Mouse (Mus musculus) lung, postnatal 0 days (tissue): ENCODE data around the gene Smim24. TPM values are rescaled to one million over a fixed set of nuclear protein-coding genes. Genes with fewer than 3 reads are reported as not detected.
A peak's percentile ranks its signal among the peaks of the same experiment; 100 is the strongest.

Experiments used
- ATAC-seq: fragments of 200-750 bp; cut with Nextera tagmentation; 2 replicates; pipeline ENCODE4 v1.8.0; 2017; ENCODE audit warnings: moderate library complexity
- DNase-seq: peaks from one replicate; pipeline ENCODE4 v3.0.0-alpha.2; 2016; ENCODE audit warnings: low spot score
- H3K27ac ChIP-seq: fragments of 300-500 bp; sonication (generic); 2 replicates; pipeline ENCODE4 v1.5.1; 2014; ENCODE audit warnings: antibody characterized with exemption, mild to moderate bottlenecking, low read length, mixed read lengths
- H3K27me3 ChIP-seq: fragments of 300-500 bp; sonication (generic); replicated peaks from 2 replicates; pipeline ENCODE4 v1.6.1; 2014; ENCODE audit warnings: low read length, mixed read lengths; ENCODE audit not compliant: insufficient read depth
- H3K36me3 ChIP-seq: fragments of 300-500 bp; sonication (generic); 2 replicates; pipeline ENCODE4 v1.6.1; 2014; ENCODE audit warnings: low read length, mixed read lengths; ENCODE audit not compliant: insufficient read depth
- H3K4me1 ChIP-seq: fragments of 300-500 bp; sonication (generic); 2 replicates; pipeline ENCODE4 v1.6.1; 2014; ENCODE audit warnings: antibody characterized with exemption, low read depth, low read length, mixed read lengths; ENCODE audit not compliant: insufficient read depth
- H3K4me2 ChIP-seq: fragments of 300-500 bp; sonication (generic); replicated peaks from 2 replicates; pipeline ENCODE4 v1.6.1; 2014; ENCODE audit warnings: low read depth, mild to moderate bottlenecking, low read length, moderate library complexity, mixed read lengths
- H3K4me3 ChIP-seq: fragments of 300-500 bp; sonication (generic); 2 replicates; pipeline ENCODE4 v1.5.1; 2014; ENCODE audit warnings: low read depth, low read length
- H3K9ac ChIP-seq: fragments of 300-500 bp; sonication (generic); replicated peaks from 2 replicates; pipeline ENCODE4 v1.6.1; 2014; ENCODE audit warnings: low read depth, mild to moderate bottlenecking
- H3K9me3 ChIP-seq: fragments of 300-500 bp; sonication (generic); 2 replicates; pipeline ENCODE4 v1.6.1; 2016; ENCODE audit warnings: low read length, mixed read lengths
- CTCF ChIP-seq: IDR thresholded peaks from 2 replicates; pipeline ENCODE4 v1.5.1; 2016; ENCODE audit warnings: antibody characterized with exemption, mild to moderate bottlenecking
- EP300 ChIP-seq: IDR thresholded peaks from 2 replicates; pipeline ENCODE4 v1.6.1; 2016; ENCODE audit warnings: antibody characterized with exemption, mild to moderate bottlenecking, control low read depth
- WGBS: fragments of 180-500 bp; shearing (Covaris S2); extraction: QIAGEN DNeasy Blood & Tissue Kit; methylation state at CpG from one replicate; pipeline ENCODE4 v1.1.7; 2014; 5-methylcytosine and 5-hydroxymethylcytosine counted together
- polyA plus RNA-seq: library from polyadenylated mRNA; unstranded; fragments of >200 nt; fragmentation: Nextera tagmentation; extraction: Ambion mirVana; gene quantifications from 2 replicates; pipeline ENCODE4 v1.2.1, GENCODE M21; 2015

Smim24 gene
- polyA plus RNA-seq, 1 experiment from 2014 or later: 3.1 TPM

DNA sequence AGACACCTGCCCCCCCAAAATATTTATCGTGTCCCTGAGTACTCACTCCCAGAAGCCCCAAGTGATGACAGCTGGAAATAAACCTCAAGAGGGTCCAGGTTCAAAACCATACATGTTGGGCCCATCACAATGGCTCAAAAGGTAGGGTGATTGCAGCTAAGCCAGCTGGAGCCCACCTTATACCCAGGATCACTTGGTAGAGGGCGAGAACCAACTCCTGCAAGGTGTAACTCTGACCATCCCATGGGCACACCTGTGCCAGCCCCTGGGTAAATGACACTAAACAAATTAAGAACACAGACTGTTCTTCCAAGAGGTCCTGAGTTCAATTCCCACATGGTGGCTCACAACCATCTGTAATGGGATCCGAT, 13.7 kb upstream of the Smim24 start:
- peak overlapping the region; percentile 58 for H3K4me2 ChIP-seq
- no peak overlapping the region for H3K9ac ChIP-seq
- H3K9me3 ChIP-seq: no peaks in the 10 kb centered on the region
- no peak overlapping the region for H3K27ac ChIP-seq
- TF ChIP-seq EP300: no peak
- peak; percentile 13; the same call in 1 of the 2 replicates for TF ChIP-seq CTCF
- ATAC-seq (no peak), DNase-seq (no peak)
- 62% methylated on average over 3 of the region's 3 CpGs for WGBS
- no peaks in the 10 kb centered on the region for H3K27me3 ChIP-seq
- H3K4me1 ChIP-seq: peaks cover 15% of the 10 kb centered on the region; the same call in 1 of the 2 replicates
- H3K36me3 ChIP-seq: no peaks in the 10 kb centered on the region
- peak overlapping the region; percentile 46; the same call in 1 of the 2 replicates for H3K4me3 ChIP-seq

DNA sequence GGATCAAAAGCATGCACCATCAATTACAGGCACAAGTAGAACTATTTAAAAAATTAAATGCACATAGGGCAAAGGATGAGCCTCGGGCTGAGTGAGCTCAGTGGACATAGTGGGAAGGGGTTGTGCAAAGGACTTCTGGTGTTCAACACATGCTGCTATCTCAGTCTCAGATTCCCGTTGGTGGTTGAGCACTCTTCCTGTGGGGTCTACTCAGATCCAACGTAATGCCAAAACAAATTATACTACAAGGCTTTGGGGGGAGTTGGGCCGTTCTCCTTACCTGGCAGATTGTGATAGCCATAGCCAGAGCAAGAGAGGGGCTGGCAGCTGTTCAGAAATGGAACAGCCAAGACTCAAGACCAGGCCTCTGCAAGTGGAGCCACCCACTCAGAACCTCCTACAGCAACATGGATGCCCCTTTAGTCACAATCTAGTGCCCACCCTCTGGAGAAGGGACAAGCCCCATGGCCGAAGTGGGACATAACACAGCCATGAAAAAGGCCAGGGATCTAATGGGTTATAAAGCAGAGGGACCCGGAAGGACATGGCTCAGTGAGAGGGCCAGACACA, 13.0 kb upstream of the Smim24 start:
- Histone ChIP-seq H3K27ac (no peak overlapping the region), H3K9ac (no peak overlapping the region), H3K27me3 (no peaks in the 10 kb centered on the region), H3K4me1 (peaks cover 17% of the 10 kb centered on the region; the same call in 1 of the 2 replicates), H3K9me3 (no peaks in the 10 kb centered on the region), H3K36me3 (no peaks in the 10 kb centered on the region), H3K4me2 (no peak overlapping the region), H3K4me3 (no peak overlapping the region)
- DNase-seq (no peak), ATAC-seq (no peak)
- WGBS: 86% methylated on average over 6 of the region's 6 CpGs
- TF ChIP-seq CTCF (no peak), EP300 (no peak)

DNA sequence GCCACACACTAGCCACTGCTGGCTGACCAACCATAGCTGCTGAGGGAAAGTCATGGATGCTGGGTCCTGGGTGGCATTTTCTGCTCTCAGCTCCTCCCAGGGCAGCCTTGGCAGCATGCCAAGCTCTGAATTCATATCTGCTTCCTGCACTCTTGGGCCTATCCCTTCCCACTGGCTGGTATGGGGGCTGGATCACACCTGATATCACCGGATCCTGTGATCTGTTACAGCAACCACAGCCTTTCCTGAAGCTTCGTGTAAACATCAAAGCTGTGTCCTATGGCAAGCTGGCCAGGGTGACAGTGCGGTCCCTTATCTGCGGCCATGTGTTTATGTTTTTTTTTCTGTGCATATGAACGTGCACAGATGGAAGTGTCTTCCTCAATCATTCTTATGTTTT, 10.8 kb upstream of the Smim24 start:
- Histone ChIP-seq H3K9me3 (no peaks in the 10 kb centered on the region), H3K4me3 (no peak overlapping the region), H3K36me3 (no peaks in the 10 kb centered on the region; the same call in none of the 2 replicates), H3K9ac (no peak overlapping the region), H3K27ac (0 out of 2 replicates have a peak overlapping the region, but pooled peaks have one; percentile 14), H3K4me1 (peaks cover 15% of the 10 kb centered on the region; the same call in 1 of the 2 replicates), H3K27me3 (no peaks in the 10 kb centered on the region), H3K4me2 (no peak overlapping the region)
- no peak for TF ChIP-seq CTCF
- peak; percentile 95 for TF ChIP-seq EP300
- DNase-seq (peak; percentile 63), ATAC-seq (peak; percentile 2)
- WGBS: 32% methylated on average over 5 of the region's 5 CpGs

DNA sequence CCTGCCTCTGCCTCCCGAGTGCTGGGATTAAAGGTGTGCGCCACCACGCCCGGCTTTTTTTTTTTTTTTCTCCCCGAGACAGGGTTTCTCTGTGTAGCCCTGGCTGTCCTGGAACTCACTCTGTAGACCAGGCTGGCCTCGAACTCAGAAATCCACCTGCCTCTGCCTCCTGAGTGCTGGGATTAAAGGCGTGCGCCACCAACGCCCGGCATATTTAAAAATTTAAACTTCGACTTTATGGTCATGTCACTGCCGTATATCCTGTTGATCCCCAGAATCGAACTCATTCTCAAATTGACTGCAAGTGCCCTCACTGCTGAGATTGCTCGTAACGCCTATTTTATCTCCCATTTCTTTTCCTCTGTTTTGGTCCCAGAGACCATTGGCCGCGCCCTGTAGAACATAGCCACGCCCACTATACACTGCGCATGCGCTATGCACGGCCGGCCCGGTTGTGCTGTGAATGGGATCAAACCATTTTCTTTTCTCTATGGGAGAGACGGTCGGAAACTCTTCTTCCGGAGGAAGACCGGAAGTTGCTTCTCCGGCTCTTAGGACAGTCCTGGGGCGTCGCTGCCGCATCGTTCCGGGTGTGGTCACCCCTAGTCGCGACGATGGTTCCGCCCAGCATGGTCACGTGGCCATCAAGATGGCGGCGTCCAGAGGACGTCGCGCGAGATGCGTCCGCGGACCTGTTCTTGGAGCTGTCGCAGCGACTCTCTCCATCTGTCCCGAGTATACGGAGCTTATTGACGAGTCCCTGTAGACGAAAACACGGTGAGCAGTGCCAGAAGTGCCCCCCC, 8.8 kb upstream of the Smim24 start, which contains the start of the genes Dohh and Gm48551:
Gene Dohh, plus strand, starts transcription at position 627 of the 803 bp plus-strand sequence.
Gene Gm48551, plus strand, starts transcription at position 665 of the 803 bp plus-strand sequence.
- Histone ChIP-seq H3K27ac (peak within 1 kb of the TSS; percentile 89), H3K9me3 (no peaks in the 10 kb centered on the region), H3K4me3 (peak within 1 kb of the TSS; percentile 77), H3K36me3 (no peaks in the 10 kb centered on the region; the same call in none of the 2 replicates), H3K27me3 (no peaks in the 10 kb centered on the region), H3K4me2 (peak within 1 kb of the TSS; percentile 89), H3K9ac (peak within 1 kb of the TSS; percentile 88), H3K4me1 (peaks cover 8% of the 10 kb centered on the region; the same call in 1 of the 2 replicates)
- peak; percentile 86 for TF ChIP-seq EP300
- TF ChIP-seq CTCF: peak; percentile 18; the same call in 1 of the 2 replicates
- ATAC-seq (peak; percentile 95), DNase-seq (peak; percentile 99)
- WGBS: 4% methylated on average over 50 of the region's 54 CpGs

DNA sequence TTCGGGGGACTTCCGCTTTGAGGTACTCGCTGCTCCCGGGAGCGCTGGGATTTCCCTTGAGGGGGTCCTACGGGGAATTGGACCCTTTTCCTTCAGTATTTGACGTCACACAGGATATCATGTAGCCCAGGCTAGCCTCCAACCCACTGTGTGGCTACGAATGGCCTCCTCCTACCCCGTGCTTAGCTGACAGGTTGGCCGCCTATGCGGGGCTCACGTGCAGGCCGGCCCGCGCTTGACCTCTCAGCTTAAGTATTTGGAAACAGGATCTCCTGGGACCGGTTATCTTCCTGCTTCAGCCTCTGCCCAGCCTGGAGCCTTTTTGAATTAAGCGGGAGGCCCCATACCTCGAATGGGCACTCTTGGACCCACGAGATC, 8.3 kb upstream of the Smim24 start:
- Histone ChIP-seq H3K36me3 (no peaks in the 10 kb centered on the region; the same call in none of the 2 replicates), H3K4me2 (peak overlapping the region; percentile 89), H3K9ac (peak overlapping the region; percentile 88), H3K4me1 (peaks cover 11% of the 10 kb centered on the region; the same call in 1 of the 2 replicates), H3K4me3 (peak overlapping the region; percentile 77), H3K27ac (peak overlapping the region; percentile 89), H3K27me3 (no peaks in the 10 kb centered on the region), H3K9me3 (no peaks in the 10 kb centered on the region)
- DNase-seq (peak; percentile 69), ATAC-seq (peak; percentile 22)
- TF ChIP-seq CTCF: no peak
- WGBS: under 1% methylated on average over 17 of the region's 19 CpGs

DNA sequence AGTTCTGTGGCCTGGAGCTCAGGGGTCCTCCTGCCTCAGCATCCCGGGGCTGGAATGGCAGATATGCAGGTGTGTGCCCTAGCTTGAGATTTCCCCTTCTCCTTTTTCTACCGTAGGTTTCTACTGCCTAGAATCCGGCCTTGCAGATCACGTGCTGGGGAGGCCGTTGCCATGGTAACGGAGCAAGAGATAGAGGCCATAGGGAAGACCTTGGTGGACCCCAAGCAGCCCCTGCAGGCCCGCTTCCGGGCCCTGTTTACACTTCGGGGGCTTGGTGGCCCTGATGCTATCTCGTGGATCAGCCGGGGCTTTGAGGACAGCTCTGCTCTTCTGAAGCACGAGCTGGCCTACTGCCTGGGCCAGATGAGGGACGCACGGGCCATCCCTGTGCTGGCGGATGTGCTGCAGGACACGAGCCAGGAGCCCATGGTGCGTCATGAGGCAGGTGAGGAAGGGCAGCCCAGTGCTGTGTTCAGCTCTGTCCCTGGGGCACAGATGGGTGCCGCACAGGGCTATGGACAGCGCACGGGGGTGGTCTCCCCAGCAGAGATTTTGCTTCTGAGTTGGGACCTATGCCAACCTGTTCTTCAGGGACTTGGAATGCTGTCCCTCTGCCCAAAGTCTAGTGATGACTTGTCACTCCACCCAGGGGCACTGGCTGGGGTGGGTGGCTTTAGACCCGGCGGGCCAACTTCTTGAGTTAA, 7.1 kb upstream of the Smim24 start:
- no peak for DNase-seq
- no peak for ATAC-seq
- H3K36me3 ChIP-seq: no peaks in the 10 kb centered on the region; the same call in none of the 2 replicates
- WGBS: 63% methylated on average over 22 of the region's 22 CpGs
- H3K4me3 ChIP-seq: no peak overlapping the region
- TF ChIP-seq CTCF (no peak), EP300 (no peak)
- no peak overlapping the region for H3K4me2 ChIP-seq
- no peak overlapping the region for H3K27ac ChIP-seq
- H3K9ac ChIP-seq: no peak overlapping the region
- H3K9me3 ChIP-seq: no peaks in the 10 kb centered on the region
- H3K4me1 ChIP-seq: peaks cover 11% of the 10 kb centered on the region; the same call in 1 of the 2 replicates
- no peaks in the 10 kb centered on the region for H3K27me3 ChIP-seq
